In genomic region chr2:159592841-159593240, GRCm38 (mm10) we compare ENCODE assay signal across 19 mouse cellular contexts.
DNase-seq lines count a peak whose midpoint lies in the region; ATAC-seq and TF ChIP-seq lines count a peak whose summit lies in the region.
"Had no signal": no experiment of that assay in that cellular context is flagged by ENCODE, and none has a peak within 500 bp of the region (broad histone marks: within the 10 kb centered on the region; RNA-seq: fewer than 3 reads in every experiment).

No protein-coding gene starts in this region.

- no peak for ATAC-seq in kidney, postnatal 0 days (replicated peaks; ENCODE audit: low FRiP score, low read depth)
- ATAC-seq: forebrain, embryonic 16.5 days; hindbrain, embryonic 16.5 days had no signal

- H3K4me3 ChIP-seq in kidney, postnatal 0 days (replicated peaks; ENCODE audit: low read depth, low read length), result no peak overlapping the region
- no peak overlapping the region for H3K4me3 ChIP-seq in embryonic facial prominence, embryonic 10.5 days
- H3K4me3 ChIP-seq: embryonic facial prominence, embryonic 12.5 days; heart, embryonic 15.5 days; lung, embryonic 15.5 days; midbrain, embryonic 10.5 days; neural tube, embryonic 12.5 days had no signal

- H3K36me3 ChIP-seq in kidney, postnatal 0 days (ENCODE audit: insufficient read depth, low read length), result no peaks in the 10 kb centered on the region
- H3K36me3 ChIP-seq in embryonic facial prominence, embryonic 10.5 days (replicated peaks), result no peaks in the 10 kb centered on the region
- H3K36me3 ChIP-seq: embryonic facial prominence, embryonic 12.5 days; heart, embryonic 15.5 days; lung, embryonic 15.5 days; midbrain, embryonic 10.5 days; neural tube, embryonic 12.5 days had no signal

- H3K27ac ChIP-seq in kidney, postnatal 0 days, result no peak overlapping the region
- H3K27ac ChIP-seq in embryonic facial prominence, embryonic 10.5 days (replicated peaks), result no peak overlapping the region
- H3K27ac ChIP-seq: embryonic facial prominence, embryonic 12.5 days; heart, embryonic 15.5 days; lung, embryonic 15.5 days; midbrain, embryonic 10.5 days; neural tube, embryonic 12.5 days; stomach, postnatal 0 days had no signal

- TF ChIP-seq CTCF in kidney, postnatal 0 days (IDR thresholded peaks at IDR 0.05; ENCODE audit: low read depth), result no peak

- 53% methylated on average over 5 of the region's 5 CpGs for WGBS in kidney, postnatal 0 days
- 75% methylated on average over 5 of the region's 5 CpGs for WGBS in embryonic facial prominence, embryonic 10.5 days

- H3K9me3 ChIP-seq in kidney, postnatal 0 days (replicated peaks; ENCODE audit: low read length), result no peaks in the 10 kb centered on the region
- H3K9me3 ChIP-seq in embryonic facial prominence, embryonic 10.5 days, result no peaks in the 10 kb centered on the region
- H3K9me3 ChIP-seq: embryonic facial prominence, embryonic 12.5 days; heart, embryonic 15.5 days; lung, embryonic 15.5 days; midbrain, embryonic 10.5 days; neural tube, embryonic 12.5 days had no signal

- H3K27me3 ChIP-seq in kidney, postnatal 0 days (ENCODE audit: insufficient read depth, low read length), result no peaks in the 10 kb centered on the region
- H3K27me3 ChIP-seq in embryonic facial prominence, embryonic 10.5 days (replicated peaks; ENCODE audit: low read depth, poor library complexity, severe bottlenecking), result no peaks in the 10 kb centered on the region
- H3K27me3 ChIP-seq: embryonic facial prominence, embryonic 12.5 days; heart, embryonic 15.5 days; lung, embryonic 15.5 days; neural tube, embryonic 12.5 days had no signal

- no peak overlapping the region for H3K4me2 ChIP-seq in kidney, postnatal 0 days (ENCODE audit: low read length)
- H3K4me2 ChIP-seq: embryonic facial prominence, embryonic 12.5 days; heart, embryonic 15.5 days; lung, embryonic 15.5 days; neural tube, embryonic 12.5 days had no signal

- intact Hi-C loops in left cerebral cortex, postnatal 25 days (cut with DNase I), result no loop called here

- no peaks in the 10 kb centered on the region for H3K4me1 ChIP-seq in kidney, postnatal 0 days (replicated peaks; ENCODE audit: insufficient read depth, low read length)
- H3K4me1 ChIP-seq in embryonic facial prominence, embryonic 10.5 days, result peaks cover 11% of the 10 kb centered on the region
- H3K4me1 ChIP-seq: heart, embryonic 15.5 days; lung, embryonic 15.5 days; midbrain, embryonic 10.5 days; neural tube, embryonic 12.5 days had no signal

- no peak overlapping the region for H3K9ac ChIP-seq in kidney, postnatal 0 days (ENCODE audit: low read depth, low read length)
- H3K9ac ChIP-seq: embryonic facial prominence, embryonic 12.5 days; heart, embryonic 15.5 days; lung, embryonic 15.5 days; neural tube, embryonic 12.5 days had no signal

- DNase-seq in kidney, postnatal 0 days (ENCODE audit: low spot score), result peak; percentile 15
- DNase-seq in kidney, adult 8-10 months, result no peak
- DNase-seq in adrenal gland, postnatal 10 days, result peak; percentile 52
- peak; percentile 67 to 71 for DNase-seq in adrenal gland, postnatal 36 days
- DNase-seq in lung, postnatal 14 days, result peak; percentile 2
- DNase-seq in embryonic facial prominence, embryonic 10.5 days (ENCODE audit: low spot score), result no peak
- no peak for DNase-seq in left cerebral cortex, postnatal 25 days (ENCODE audit: low spot score in 2 of 2)
- DNase-seq: kidney, adult 18-20 months; kidney, postnatal 36 days; right cerebral cortex, postnatal 14 days; thymus, postnatal 14 days had no signal

Comparison
In these comparisons a context has a peak if more than half of its experiments do, and no peak if none do; other contexts are left out.
1. DNase-seq: peak in kidney, postnatal 0 days (single experiment), adrenal gland, postnatal 10 days (single experiment), adrenal gland, postnatal 36 days (2 of 2) and lung, postnatal 14 days (single experiment); none in kidney, adult 8-10 months (0 of 2), embryonic facial prominence, embryonic 10.5 days (single experiment) and left cerebral cortex, postnatal 25 days (0 of 2).